Mouse (Mus musculus) liver, adult (tissue): Measurements from ENCODE around the gene Calcoco1.

Experiments
- GATA4 ChIP-seq: IDR thresholded peaks from 2 replicates; pipeline ENCODE4 v1.6.1; 2014; ENCODE audit warnings: mild to moderate bottlenecking, low read length; ENCODE audit not compliant: insufficient replicate concordance

Gene Calcoco1

GRCm38 (mm10) chr15:102716132-102716531 is 5.8 kb downstream of the Calcoco1 start:
- no peak for TF ChIP-seq GATA4

- TF ChIP-seq GATA4 = no peak
Observed at GRCm38 (mm10) chr15:102707736-102708269, 14.2 kb downstream of the Calcoco1 start.

DNA sequence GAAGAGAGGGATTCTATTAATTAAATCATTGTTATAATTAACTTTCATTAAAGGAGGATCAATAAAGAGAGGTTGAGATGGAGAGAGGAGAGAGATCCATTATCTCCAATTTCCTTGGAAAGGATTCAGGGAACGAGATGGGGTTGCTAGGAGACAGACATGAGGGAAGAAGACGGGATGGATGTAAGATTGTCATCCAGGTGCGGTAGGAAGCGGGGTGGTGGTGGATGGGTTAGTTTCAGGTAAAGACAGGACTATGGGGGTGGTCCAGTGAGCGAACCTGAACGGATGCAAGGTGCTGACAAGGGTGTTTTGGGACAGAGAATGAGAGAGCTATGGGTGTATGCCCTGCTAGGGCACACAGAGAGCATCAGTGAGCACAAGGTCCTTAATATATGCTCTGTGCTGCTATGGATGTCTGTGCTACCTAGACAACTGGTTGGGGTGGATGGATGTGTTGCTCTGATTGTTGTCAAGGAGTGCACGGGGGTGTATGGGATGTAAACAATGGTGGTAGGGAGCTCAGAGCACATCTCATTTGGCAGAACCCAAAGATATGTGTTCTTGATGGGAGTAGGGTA is 16.0 kb downstream of the Calcoco1 start:
- TF ChIP-seq GATA4 = no peak

- TF ChIP-seq GATA4 = no peak
Observed at GRCm38 (mm10) chr15:102705226-102705894, 16.6 kb downstream of the Calcoco1 start.

DNA sequence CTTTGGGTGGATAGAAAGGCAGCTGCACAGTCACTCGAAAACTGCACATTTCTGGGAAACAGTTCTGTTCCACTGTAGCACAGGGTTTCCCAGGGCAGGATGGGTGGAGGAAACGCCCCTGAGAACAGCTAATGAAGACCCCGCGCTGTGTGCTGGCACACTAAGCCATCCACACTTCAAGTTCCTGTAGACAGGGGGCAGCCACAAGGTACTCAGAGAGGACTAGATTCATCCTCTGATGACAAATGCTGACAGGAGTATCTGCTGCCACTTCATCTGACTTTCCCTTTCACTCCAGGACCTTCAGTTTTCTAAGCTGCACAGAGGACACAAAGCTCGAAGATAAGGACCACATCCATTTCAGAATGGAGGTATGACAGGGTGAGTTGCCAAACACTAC is 17.2 kb downstream of the Calcoco1 start:
- no peak for TF ChIP-seq GATA4

DNA sequence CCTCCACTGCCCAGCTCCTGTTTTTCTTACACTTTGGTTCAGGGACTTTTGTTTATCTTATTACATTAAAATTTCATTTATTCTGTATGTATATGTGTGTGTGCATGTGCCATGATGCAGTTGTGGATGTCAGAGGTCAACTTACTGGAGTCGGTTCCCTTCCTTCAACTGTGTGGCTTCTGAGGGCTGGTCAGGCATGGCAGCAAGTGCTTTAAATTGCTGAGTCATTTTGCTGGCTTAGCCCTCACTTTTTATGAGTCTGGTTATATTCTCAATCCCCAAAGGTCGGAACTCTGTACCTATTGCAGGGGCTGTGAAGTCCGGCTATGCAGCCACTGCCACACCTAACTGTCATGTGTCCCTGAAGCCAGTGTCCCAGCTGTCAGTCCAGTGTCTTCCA is 19.0 kb downstream of the Calcoco1 start:
- TF ChIP-seq GATA4 = no peak

GRCm38 (mm10) chr15:102698193-102698592 is 23.8 kb downstream of the Calcoco1 start:
- no peak for TF ChIP-seq GATA4

- no peak for TF ChIP-seq GATA4
Observed at GRCm38 (mm10) chr15:102696899-102697298, 25.1 kb downstream of the Calcoco1 start.

DNA sequence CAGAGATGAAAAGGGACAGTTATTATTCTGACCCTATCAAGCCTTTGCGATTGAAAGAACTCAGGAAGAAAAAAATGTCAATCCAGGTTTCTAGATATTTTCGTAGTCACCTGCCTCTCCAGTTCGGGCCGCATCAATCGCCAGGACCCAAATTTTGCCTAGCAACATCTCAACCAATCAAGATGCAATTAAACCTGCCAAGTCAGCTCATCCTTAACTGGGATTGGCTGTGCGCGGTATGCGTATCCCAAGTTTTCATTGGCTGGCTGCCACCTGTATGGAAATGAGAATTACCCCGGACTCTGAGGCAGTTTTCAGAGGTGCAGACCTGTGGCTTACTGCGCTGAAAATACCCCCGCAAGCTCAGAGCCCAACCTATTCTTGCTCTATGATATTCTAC is 28.4 kb downstream of the Calcoco1 start:
- TF ChIP-seq GATA4 = no peak

DNA sequence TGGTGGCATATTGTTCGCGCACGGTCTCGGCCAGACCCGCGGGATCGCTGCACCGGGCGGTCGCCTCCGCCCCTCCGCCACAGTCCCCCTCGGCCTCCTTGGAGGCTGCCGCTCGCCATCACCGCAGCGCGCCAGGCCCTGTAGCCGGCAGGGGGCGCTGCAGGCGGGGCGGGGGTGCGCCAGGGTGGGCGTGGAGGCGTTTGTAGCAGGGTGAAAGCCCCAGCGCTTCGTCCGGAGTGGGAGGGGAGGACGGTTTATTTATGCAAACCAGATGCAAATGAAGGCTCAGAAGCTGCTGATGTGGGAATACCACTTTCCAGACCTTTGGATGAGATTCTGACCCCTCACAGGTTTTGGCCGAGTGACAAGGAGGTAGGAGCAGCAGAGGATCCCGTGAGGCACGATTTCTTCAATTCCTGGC is 29.0 kb downstream of the Calcoco1 start:
- no peak for TF ChIP-seq GATA4

GRCm38 (mm10) chr15:102692321-102692804 is 29.6 kb downstream of the Calcoco1 start:
- TF ChIP-seq GATA4 = no peak

DNA sequence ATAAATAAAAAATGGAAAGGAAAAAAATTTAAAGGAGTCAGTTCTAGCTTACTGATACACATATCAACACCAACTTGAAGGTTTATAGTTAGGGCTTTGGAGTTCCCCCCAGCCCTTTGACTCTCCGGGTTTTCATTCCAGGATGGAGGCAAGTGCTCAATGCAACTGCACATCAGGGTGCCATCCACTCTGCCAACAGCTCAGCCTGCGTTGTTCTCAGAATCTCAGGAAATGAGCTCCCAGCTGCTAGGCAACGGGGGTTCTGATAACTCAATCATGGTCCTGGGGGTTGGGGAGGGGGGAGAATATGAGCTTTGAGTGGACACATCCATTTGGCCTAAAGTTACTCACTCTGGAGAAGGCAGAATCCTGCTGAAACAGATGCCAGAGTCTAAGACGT is 36.2 kb downstream of the Calcoco1 start:
- no peak for TF ChIP-seq GATA4

- TF ChIP-seq GATA4 = no peak
Observed at GRCm38 (mm10) chr15:102683670-102684069, 38.3 kb downstream of the Calcoco1 start.

DNA sequence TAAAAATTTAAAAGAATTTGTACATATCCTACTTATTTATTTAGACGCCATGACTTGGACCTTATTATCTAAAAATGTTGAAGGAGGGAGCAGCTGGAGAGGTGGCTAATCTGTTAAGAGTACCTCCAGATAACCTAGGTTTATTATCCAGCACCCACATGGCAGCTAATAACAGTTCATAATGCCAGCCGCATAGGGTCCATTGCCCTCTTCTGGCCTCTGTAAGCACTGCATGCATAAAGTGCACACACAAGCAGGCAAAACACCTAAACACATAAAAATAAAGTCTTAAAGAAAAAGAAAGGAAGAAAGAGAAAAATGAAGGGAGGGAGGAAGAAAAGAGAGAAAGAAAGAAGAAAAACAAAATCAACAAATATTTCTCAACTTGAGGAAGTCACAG is 45.6 kb downstream of the Calcoco1 start:
- TF ChIP-seq GATA4 = no peak

GRCm38 (mm10) chr15:102673548-102673947 is 48.4 kb downstream of the Calcoco1 start:
- TF ChIP-seq GATA4 = peak; percentile 27; the same call in 1 of the 2 replicates

DNA sequence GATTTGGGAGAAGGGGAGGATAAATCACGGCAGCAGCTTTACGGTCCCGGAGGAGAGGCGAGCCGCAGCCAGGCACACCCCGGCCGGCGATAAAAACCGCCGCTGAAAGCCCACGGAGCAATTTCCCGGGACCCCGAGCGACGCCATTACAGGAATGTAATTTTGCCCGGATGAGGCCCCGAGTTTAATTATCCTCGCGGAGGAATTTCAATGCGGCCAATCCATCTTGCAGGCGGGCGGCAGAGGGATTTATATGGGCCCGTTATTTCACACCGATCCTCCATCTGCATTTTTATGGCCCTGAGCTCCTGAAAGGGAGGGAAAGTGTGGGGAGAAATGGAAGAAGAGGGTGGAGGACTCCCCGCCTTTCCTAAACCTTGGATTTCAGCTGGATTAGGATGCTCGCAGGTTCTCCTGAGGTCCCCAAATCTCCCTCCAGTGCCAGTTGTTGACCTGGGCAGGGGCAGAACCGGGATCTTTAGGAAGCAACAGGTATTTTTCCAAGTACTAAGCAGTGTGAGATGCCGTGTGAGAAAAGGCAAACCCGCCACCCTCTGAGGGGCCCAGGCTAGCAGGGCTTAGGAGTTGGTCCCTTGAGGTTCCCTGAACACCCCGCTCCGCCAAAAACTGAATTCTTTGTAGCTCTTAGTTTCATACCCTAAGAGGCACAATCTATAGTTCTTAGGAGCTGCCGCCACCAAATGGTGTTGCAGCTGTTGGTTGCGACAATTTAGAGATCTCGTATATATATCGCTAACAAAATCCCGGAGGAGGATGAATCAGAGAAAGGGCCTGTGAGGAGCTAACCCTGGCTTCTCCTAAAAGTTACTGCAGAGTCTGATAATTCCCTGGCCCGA is 49.5 kb downstream of the Calcoco1 start, which contains the start of gene Atp5g2:
Atp5g2 (minus strand) TSS at position 138 of the 857 bp plus-strand sequence.
- TF ChIP-seq GATA4 = no peak

DNA sequence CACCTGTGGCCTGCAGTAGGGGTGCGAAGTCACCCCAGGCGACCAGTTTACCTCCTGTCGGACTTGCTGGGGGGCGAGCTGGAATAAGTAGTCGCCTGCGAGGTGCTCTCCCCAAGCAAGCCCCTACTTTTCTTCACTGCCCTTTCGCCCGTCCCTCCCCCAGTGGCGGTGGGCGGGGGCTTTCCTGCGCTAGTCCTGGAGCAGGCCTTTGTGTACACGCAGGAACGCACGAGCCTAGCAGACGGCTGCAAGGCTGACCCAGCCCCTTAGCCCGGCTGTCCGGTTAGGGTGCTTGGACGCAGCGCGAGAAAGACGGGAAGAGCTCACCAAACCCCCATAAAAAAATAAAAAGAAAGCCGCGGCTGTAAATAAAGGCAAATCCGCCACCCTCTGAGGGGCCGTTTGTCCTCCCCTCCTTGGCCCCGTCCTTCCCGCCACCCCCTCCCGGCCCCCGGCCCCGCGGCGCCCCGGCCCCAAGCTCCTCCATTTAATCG is 50.2 kb downstream of the Calcoco1 start:
- TF ChIP-seq GATA4 = no peak
